17 mouse cellular contexts compared by ENCODE assay signal in genomic region chr1:66781027-66781426, GRCm38 (mm10).
"Had no signal": no experiment of that assay in that cellular context is flagged by ENCODE, and none has a peak within 500 bp of the region (broad histone marks: within the 10 kb centered on the region; RNA-seq: fewer than 3 reads in every experiment).

No protein-coding gene starts in this region.

- H3K36me3 ChIP-seq: liver, embryonic 12.5 days; liver, embryonic 15.5 days; midbrain, embryonic 12.5 days; midbrain, embryonic 15.5 days; neural tube, embryonic 13.5 days had no signal

- H3K4me1 ChIP-seq: limb, embryonic 10.5 days; liver, embryonic 12.5 days; liver, embryonic 15.5 days; midbrain, embryonic 12.5 days; midbrain, embryonic 15.5 days; neural tube, embryonic 13.5 days had no signal

- H3K9ac ChIP-seq: limb, embryonic 13.5 days; liver, embryonic 12.5 days; liver, embryonic 15.5 days; lung, embryonic 14.5 days; midbrain, embryonic 12.5 days; midbrain, embryonic 15.5 days; neural tube, embryonic 13.5 days had no signal

- H3K27ac ChIP-seq: kidney, postnatal 0 days; layer of hippocampus, adult 2 months; limb, embryonic 10.5 days; limb, embryonic 13.5 days; liver, embryonic 12.5 days; liver, embryonic 15.5 days; midbrain, embryonic 12.5 days; midbrain, embryonic 15.5 days; neural tube, embryonic 13.5 days had no signal

- H3K4me3 ChIP-seq: layer of hippocampus, adult 2 months; limb, embryonic 10.5 days; limb, embryonic 13.5 days; liver, embryonic 12.5 days; liver, embryonic 15.5 days; midbrain, embryonic 12.5 days; midbrain, embryonic 15.5 days; neural tube, embryonic 13.5 days had no signal

- ATAC-seq: intestine, postnatal 0 days; liver, embryonic 12.5 days; midbrain, embryonic 15.5 days had no signal

- H3K9me3 ChIP-seq: limb, embryonic 10.5 days; limb, embryonic 13.5 days; liver, embryonic 12.5 days; liver, embryonic 15.5 days; midbrain, embryonic 12.5 days; midbrain, embryonic 15.5 days; neural tube, embryonic 13.5 days had no signal

- H3K4me2 ChIP-seq: limb, embryonic 13.5 days; liver, embryonic 12.5 days; liver, embryonic 15.5 days; lung, embryonic 14.5 days; midbrain, embryonic 12.5 days; midbrain, embryonic 15.5 days; neural tube, embryonic 13.5 days had no signal

- DNase-seq: kidney, adult 2 months; kidney, postnatal 25 days; layer of hippocampus, adult 9-11 months; liver; lung, embryonic 14.5 days; lung, postnatal 10 days; thymus, postnatal 25 days had no signal

- H3K27me3 ChIP-seq: limb, embryonic 13.5 days; liver, embryonic 12.5 days; liver, embryonic 15.5 days; midbrain, embryonic 12.5 days; midbrain, embryonic 15.5 days; neural tube, embryonic 13.5 days had no signal
